Mouse (Mus musculus) ovary, adult 2 months (tissue): ENCODE results near the gene Ccdc51. TPM values are rescaled to one million over a fixed set of nuclear protein-coding genes. Genes with fewer than 3 reads are reported as not detected.

Experiments
- polyA plus RNA-seq: library from polyadenylated mRNA; depleted of rRNA; stranded (reverse); fragments of >200 nt; gene quantifications from 2 replicates; pipeline ENCODE4 v1.2.3, GENCODE M21; 2012; rRNA removed

Ccdc51 gene
- polyA plus RNA-seq: 8.3 and 9.5 TPM in 2 replicates

GRCm38 (mm10) chr9:109082124-109082800, at the start of gene Ccdc51, which contains the start of gene Tma7:
Gene Ccdc51, plus strand, starts transcription at chr9:109082493.
Gene Tma7, minus strand, starts transcription at chr9:109082587.

GRCm38 (mm10) chr9:109038086-109038895, 44.0 kb upstream of the Ccdc51 start, which contains the start of gene Shisa5:
Gene Shisa5, plus strand, starts transcription at chr9:109038565.

GRCm38 (mm10) chr9:109059136-109059903, 23.0 kb upstream of the Ccdc51 start, which contains the start of gene Trex1:
Gene Trex1, minus strand, starts transcription at chr9:109059734.

GRCm38 (mm10) chr9:109073661-109074573, 8.4 kb upstream of the Ccdc51 start, which contains the start of gene Atrip:
Gene Atrip, minus strand, starts transcription at chr9:109074124.

GRCm38 (mm10) chr9:109095137-109095982, 13.1 kb downstream of the Ccdc51 start, which contains the start of gene Plxnb1:
Gene Plxnb1, plus strand, starts transcription at chr9:109095389.

Other genes with a start within 250 kb of the Ccdc51 start
- gene Slc26a6, start 229.2 kb upstream of the Ccdc51 start, polyA plus RNA-seq: 21.4 and 22.8 TPM in 2 replicates
- gene Tmem89, start 167.9 kb upstream of the Ccdc51 start, polyA plus RNA-seq: 0.31 TPM in 1 of 2 replicates, not detected in the other
- 658 and 727 TPM in 2 replicates for gene Uqcrc1, start 145.9 kb upstream of the Ccdc51 start, polyA plus RNA-seq
- 19.0 and 20.5 TPM in 2 replicates for gene Col7a1, start 128.9 kb upstream of the Ccdc51 start, polyA plus RNA-seq
- 0.68 and 1.5 TPM in 2 replicates for gene Ucn2, start 96.5 kb upstream of the Ccdc51 start, polyA plus RNA-seq
- 35.3 and 35.8 TPM in 2 replicates for gene Pfkfb4, start 90.7 kb upstream of the Ccdc51 start, polyA plus RNA-seq
- gene Shisa5, start 43.9 kb upstream of the Ccdc51 start, polyA plus RNA-seq: 577 and 1,079 TPM in 2 replicates
- gene Trex1, start 22.8 kb upstream of the Ccdc51 start, polyA plus RNA-seq: 128 and 138 TPM in 2 replicates
- 43.3 and 45.4 TPM in 2 replicates for gene Atrip, start 8.4 kb upstream of the Ccdc51 start, polyA plus RNA-seq
- 5.8 and 7.3 TPM in 2 replicates for gene Tma7, start 94 bp downstream of the Ccdc51 start, polyA plus RNA-seq
- gene Plxnb1, start 12.9 kb downstream of the Ccdc51 start, polyA plus RNA-seq: 72.4 and 89.8 TPM in 2 replicates
- 2.7 and 3.6 TPM in 2 replicates for gene Fbxw21, start 79.5 kb downstream of the Ccdc51 start, polyA plus RNA-seq
- 0.75 and 0.92 TPM in 2 replicates for gene Fbxw13, start 113.5 kb downstream of the Ccdc51 start, polyA plus RNA-seq
- gene Fbxw20, start 152.3 kb downstream of the Ccdc51 start, polyA plus RNA-seq: 0.55 and 1.0 TPM in 2 replicates
- 2.8 and 3.0 TPM in 2 replicates for gene Fbxw14, start 205.2 kb downstream of the Ccdc51 start, polyA plus RNA-seq